Mouse (Mus musculus): Measurements from ENCODE around the gene Cd93. TPM values are rescaled to one million over a fixed set of nuclear protein-coding genes. Genes with fewer than 3 reads are reported as not detected.

Gene Cd93
- polyA plus RNA-seq, 1 experiment from 2014 or later, result 17.0 TPM

DNA sequence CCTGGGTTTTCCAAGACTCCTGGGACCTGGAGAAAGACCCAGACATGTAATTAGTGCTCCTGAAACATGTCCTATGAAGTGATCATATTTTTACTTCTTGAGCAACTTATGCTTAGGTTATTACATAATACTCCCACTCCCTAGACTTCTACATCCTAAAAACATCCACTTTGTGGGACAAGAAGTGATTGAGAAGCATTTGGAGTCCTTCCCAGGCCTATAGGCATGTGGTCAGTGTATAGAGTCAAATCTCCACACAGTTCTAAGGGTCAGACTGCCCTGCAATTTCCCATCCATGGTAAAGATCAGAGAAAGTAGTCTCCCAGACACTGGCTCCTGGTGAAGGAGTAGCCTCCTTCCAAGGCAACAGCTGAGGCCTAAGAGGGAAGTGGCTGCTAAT lies 12.0 kb upstream of the Cd93 start:
- Histone ChIP-seq H3K27ac (no peak overlapping the region), H3K27me3 (ENCODE audit: insufficient read depth, low read length) (no peaks in the 10 kb centered on the region), H3K4me2 (ENCODE audit: low read length) (no peak overlapping the region), H3K36me3 (ENCODE audit: insufficient read depth, low read length) (no peaks in the 10 kb centered on the region), H3K4me1 (replicated peaks; ENCODE audit: insufficient read depth, low read length) (no peaks in the 10 kb centered on the region), H3K9me3 (replicated peaks; ENCODE audit: low read length) (no peaks in the 10 kb centered on the region), H3K4me3 (replicated peaks; ENCODE audit: low read depth, low read length) (no peak overlapping the region), H3K9ac (ENCODE audit: low read depth, low read length) (no peak overlapping the region)
- DNase-seq (ENCODE audit: low spot score) (no peak), ATAC-seq (replicated peaks; ENCODE audit: low FRiP score, low read depth) (no peak)
- TF ChIP-seq CTCF (IDR thresholded peaks at IDR 0.05; ENCODE audit: low read depth), result no peak

DNA sequence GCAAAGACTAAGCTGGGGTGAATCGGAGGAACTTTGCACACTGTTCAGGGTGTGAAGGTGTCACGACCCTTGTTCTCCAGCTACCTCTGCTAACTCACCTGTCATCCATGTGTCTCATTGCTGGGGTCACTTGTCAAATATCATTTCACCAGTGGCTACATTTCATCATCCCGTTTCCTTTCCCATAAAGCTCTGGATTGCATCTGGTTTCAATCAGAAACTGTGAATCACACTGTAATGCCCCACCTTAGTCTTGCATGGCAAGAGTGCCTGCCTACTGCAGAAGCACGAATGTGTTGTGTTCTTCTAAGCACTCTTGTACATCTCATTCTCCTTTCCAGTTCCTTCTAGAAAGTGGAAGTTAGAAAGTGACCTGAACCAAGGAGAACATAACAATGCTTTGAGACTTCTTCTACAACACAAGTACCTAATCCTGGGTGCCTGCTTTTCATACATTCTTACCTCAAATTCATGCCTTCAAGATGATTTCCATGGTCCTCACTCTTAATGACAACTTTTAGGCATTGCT lies 10.7 kb upstream of the Cd93 start:
- no peaks in the 10 kb centered on the region for H3K9me3 ChIP-seq (replicated peaks; ENCODE audit: low read length)
- no peak overlapping the region for H3K27ac ChIP-seq
- DNase-seq (ENCODE audit: low spot score) (no peak), ATAC-seq (replicated peaks; ENCODE audit: low FRiP score, low read depth) (no peak)
- TF ChIP-seq CTCF (IDR thresholded peaks at IDR 0.05; ENCODE audit: low read depth), result no peak
- no peak overlapping the region for H3K9ac ChIP-seq (ENCODE audit: low read depth, low read length)
- no peaks in the 10 kb centered on the region for H3K27me3 ChIP-seq (ENCODE audit: insufficient read depth, low read length)
- H3K4me1 ChIP-seq (replicated peaks; ENCODE audit: insufficient read depth, low read length), result no peaks in the 10 kb centered on the region
- H3K4me3 ChIP-seq (replicated peaks; ENCODE audit: low read depth, low read length), result no peak overlapping the region
- no peaks in the 10 kb centered on the region for H3K36me3 ChIP-seq (ENCODE audit: insufficient read depth, low read length)
- 84% methylated on average over 4 of the region's 4 CpGs for WGBS
- H3K4me2 ChIP-seq (ENCODE audit: low read length), result no peak overlapping the region

DNA sequence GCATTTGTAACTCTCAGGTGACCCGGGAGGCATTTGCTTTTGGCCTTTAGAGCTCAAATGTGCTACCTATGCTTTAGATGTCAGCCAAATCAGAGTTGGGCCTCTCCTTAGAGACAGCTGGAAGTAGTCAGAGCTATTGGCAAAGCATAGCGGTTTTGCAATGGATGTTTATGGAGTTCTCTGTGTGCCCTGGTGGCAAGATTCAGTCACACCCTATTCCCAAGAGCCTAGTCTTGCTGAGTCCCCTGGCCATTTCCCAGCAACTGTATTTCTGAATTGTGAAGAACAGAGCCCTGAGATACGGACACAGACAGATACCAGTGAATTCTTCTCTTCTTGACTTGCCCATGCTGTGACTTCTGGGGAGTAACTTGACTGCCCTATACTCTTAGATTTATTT lies 9.7 kb upstream of the Cd93 start:
- no peaks in the 10 kb centered on the region for H3K27me3 ChIP-seq (ENCODE audit: insufficient read depth, low read length)
- 85% methylated on average over 3 of the region's 3 CpGs for WGBS
- no peaks in the 10 kb centered on the region for H3K9me3 ChIP-seq (replicated peaks; ENCODE audit: low read length)
- H3K4me2 ChIP-seq (ENCODE audit: low read length), result no peak overlapping the region
- ATAC-seq (replicated peaks; ENCODE audit: low FRiP score, low read depth), result no peak
- no peaks in the 10 kb centered on the region for H3K36me3 ChIP-seq (ENCODE audit: insufficient read depth, low read length)
- H3K9ac ChIP-seq (ENCODE audit: low read depth, low read length), result no peak overlapping the region
- DNase-seq (ENCODE audit: low spot score), result no peak
- no peak overlapping the region for H3K27ac ChIP-seq
- H3K4me1 ChIP-seq (replicated peaks; ENCODE audit: insufficient read depth, low read length), result no peaks in the 10 kb centered on the region
- no peak overlapping the region for H3K4me3 ChIP-seq (replicated peaks; ENCODE audit: low read depth, low read length)
- TF ChIP-seq CTCF (IDR thresholded peaks at IDR 0.05; ENCODE audit: low read depth), result no peak

DNA sequence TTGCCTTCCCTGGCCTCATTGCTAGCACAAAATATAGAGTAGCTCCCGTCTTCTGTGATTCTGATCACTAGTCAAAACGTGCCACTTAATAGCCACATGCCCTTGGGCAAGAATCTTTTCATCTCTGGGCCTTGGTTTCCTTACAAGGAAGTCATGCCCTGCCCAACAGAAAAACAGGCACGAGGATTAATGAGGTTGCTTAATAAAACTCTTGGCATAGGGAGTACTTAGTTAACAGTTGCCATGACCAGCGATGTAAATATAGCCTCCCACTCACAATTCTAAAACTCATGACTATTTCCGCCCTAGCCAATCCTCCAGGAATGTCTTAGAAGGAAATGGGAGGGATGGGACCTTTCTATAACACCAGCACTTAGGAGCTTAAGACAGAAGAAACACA lies 8.1 kb upstream of the Cd93 start:
- no peak overlapping the region for H3K27ac ChIP-seq

DNA sequence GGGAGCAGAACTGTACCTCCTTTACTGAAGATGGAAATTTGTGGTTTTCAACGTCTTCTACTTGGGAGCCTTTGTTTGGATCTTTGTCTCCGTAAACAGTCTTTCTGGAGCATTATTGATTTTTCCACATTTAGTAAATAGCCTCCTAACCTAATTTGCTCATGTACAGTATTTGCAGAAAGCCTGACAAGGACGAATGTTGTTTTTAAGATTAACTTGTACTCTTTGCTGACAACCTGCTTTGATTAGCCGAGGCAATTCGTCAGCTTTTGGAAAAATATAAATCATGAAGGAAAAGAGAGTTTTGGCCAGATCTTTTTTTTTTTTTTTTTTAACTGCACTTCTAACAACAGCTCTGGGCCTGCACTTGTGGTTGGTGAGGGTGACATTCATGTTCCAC lies 7.3 kb upstream of the Cd93 start:
- H3K27me3 ChIP-seq (ENCODE audit: insufficient read depth, low read length), result no peaks in the 10 kb centered on the region
- ATAC-seq (replicated peaks; ENCODE audit: low FRiP score, low read depth), result no peak

More for the DNA sequence above, 8.1 kb upstream of the Cd93 start:
- H3K9ac ChIP-seq (ENCODE audit: low read depth, low read length), result no peak overlapping the region
- no peak overlapping the region for H3K4me2 ChIP-seq (ENCODE audit: low read length)
- H3K9me3 ChIP-seq (replicated peaks; ENCODE audit: low read length), result no peaks in the 10 kb centered on the region
- H3K36me3 ChIP-seq (ENCODE audit: insufficient read depth, low read length), result no peaks in the 10 kb centered on the region
- no peak for ATAC-seq (replicated peaks; ENCODE audit: low FRiP score, low read depth)
- H3K4me3 ChIP-seq (replicated peaks; ENCODE audit: low read depth, low read length), result no peak overlapping the region
- peak; percentile 40 for DNase-seq (ENCODE audit: low spot score)
- no peaks in the 10 kb centered on the region for H3K4me1 ChIP-seq (replicated peaks; ENCODE audit: insufficient read depth, low read length)
- H3K27me3 ChIP-seq (ENCODE audit: insufficient read depth, low read length), result no peaks in the 10 kb centered on the region
- TF ChIP-seq CTCF (IDR thresholded peaks at IDR 0.05; ENCODE audit: low read depth), result no peak
- 38% methylated on average over 5 of the region's 5 CpGs for WGBS

DNA sequence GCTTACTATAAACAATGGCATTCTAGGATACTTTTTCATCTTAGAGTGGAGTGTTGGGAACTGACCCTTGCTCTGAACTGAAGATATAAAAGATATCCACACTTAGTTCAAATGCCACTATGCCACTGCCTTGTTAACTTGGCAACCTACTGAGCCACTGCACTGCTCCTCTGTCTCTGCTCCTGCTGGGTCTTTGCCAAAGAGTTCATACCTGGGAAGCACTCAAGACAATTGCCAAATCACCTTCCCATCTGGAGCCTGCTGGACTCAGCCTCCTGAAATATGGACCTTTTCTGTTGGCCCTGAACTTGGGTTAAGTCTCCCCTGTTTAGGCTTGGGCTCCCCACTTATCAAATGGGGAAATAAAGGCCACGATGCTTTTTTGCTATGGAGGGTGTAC lies 6.3 kb upstream of the Cd93 start:
- H3K36me3 ChIP-seq (ENCODE audit: insufficient read depth, low read length), result no peaks in the 10 kb centered on the region
- H3K4me3 ChIP-seq (replicated peaks; ENCODE audit: low read depth, low read length), result no peak overlapping the region
- H3K9ac ChIP-seq (ENCODE audit: low read depth, low read length), result no peak overlapping the region
- H3K9me3 ChIP-seq (replicated peaks; ENCODE audit: low read length), result no peaks in the 10 kb centered on the region
- ATAC-seq (replicated peaks; ENCODE audit: low FRiP score, low read depth) (no peak), DNase-seq (ENCODE audit: low spot score) (no peak)
- no peak for TF ChIP-seq CTCF (IDR thresholded peaks at IDR 0.05; ENCODE audit: low read depth)
- H3K27ac ChIP-seq, result no peak overlapping the region
- no peaks in the 10 kb centered on the region for H3K4me1 ChIP-seq (replicated peaks; ENCODE audit: insufficient read depth, low read length)
- H3K4me2 ChIP-seq (ENCODE audit: low read length), result no peak overlapping the region
- no peaks in the 10 kb centered on the region for H3K27me3 ChIP-seq (ENCODE audit: insufficient read depth, low read length)
- WGBS, result 86% methylated on average over 1 of the region's 1 CpGs

More for the DNA sequence above, 7.3 kb upstream of the Cd93 start:
- Histone ChIP-seq H3K9ac (ENCODE audit: low read depth, low read length) (no peak overlapping the region), H3K9me3 (replicated peaks; ENCODE audit: low read length) (no peaks in the 10 kb centered on the region), H3K4me2 (ENCODE audit: low read length) (no peak overlapping the region), H3K4me3 (replicated peaks; ENCODE audit: low read depth, low read length) (no peak overlapping the region), H3K27ac (no peak overlapping the region), H3K4me1 (replicated peaks; ENCODE audit: insufficient read depth, low read length) (no peaks in the 10 kb centered on the region), H3K36me3 (ENCODE audit: insufficient read depth, low read length) (no peaks in the 10 kb centered on the region)
- 72% methylated on average over 5 of the region's 5 CpGs for WGBS
- DNase-seq (ENCODE audit: low spot score), result no peak
- TF ChIP-seq CTCF (IDR thresholded peaks at IDR 0.05; ENCODE audit: low read depth), result no peak

DNA sequence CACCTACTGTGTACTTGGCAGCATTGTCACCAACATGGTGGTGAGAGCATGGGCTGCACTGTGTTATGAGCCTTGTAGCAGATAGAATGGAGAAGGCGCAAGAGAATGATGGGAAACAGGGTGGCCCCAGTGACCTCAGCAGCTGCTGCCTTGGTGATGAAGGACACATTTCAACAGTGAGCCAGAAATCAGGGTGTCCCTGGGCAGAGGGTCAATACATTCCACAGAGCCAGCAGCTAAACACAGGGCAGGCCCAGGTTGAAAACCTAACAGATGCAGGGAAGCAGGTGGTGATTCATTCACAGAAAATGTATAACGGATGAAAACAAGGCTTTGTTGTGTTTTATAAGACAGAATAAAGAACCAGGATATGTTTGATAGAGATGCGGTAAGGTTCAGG lies 3.1 kb upstream of the Cd93 start:
- WGBS, result 78% methylated on average over 3 of the region's 3 CpGs

More for the DNA sequence above, 3.1 kb upstream of the Cd93 start:
- no peak for TF ChIP-seq CTCF (IDR thresholded peaks at IDR 0.05; ENCODE audit: low read depth)
- H3K9me3 ChIP-seq (replicated peaks; ENCODE audit: low read length), result no peaks in the 10 kb centered on the region
- no peaks in the 10 kb centered on the region for H3K36me3 ChIP-seq (ENCODE audit: insufficient read depth, low read length)
- no peak overlapping the region for H3K4me3 ChIP-seq (replicated peaks; ENCODE audit: low read depth, low read length)
- no peak for DNase-seq (ENCODE audit: low spot score)
- H3K27ac ChIP-seq, result no peak overlapping the region
- no peak overlapping the region for H3K9ac ChIP-seq (ENCODE audit: low read depth, low read length)
- no peak for ATAC-seq (replicated peaks; ENCODE audit: low FRiP score, low read depth)
- no peak overlapping the region for H3K4me2 ChIP-seq (ENCODE audit: low read length)
- no peaks in the 10 kb centered on the region for H3K27me3 ChIP-seq (ENCODE audit: insufficient read depth, low read length)
- 0 out of 2 replicates have a peak, but pooled peaks cover 3% of the 10 kb centered on the region for H3K4me1 ChIP-seq (replicated peaks; ENCODE audit: insufficient read depth, low read length)
